Mouse (Mus musculus): ENCODE results near the gene Zcchc13.

- TF ChIP-seq GATA1 (IDR thresholded peaks at IDR 0.05; ENCODE audit: borderline replicate concordance, low read length) (no peak), FLI1 (IDR thresholded peaks at IDR 0.05; ENCODE audit: low read length) (no peak)
Observed at GRCm38 (mm10) chrX:103658985-103659384, 28.6 kb downstream of the Zcchc13 start.
